Mouse (Mus musculus) liver, embryonic 16.5 days (tissue): Measurements from ENCODE around the gene Cetn3. TPM values are rescaled to one million over a fixed set of nuclear protein-coding genes. Genes with fewer than 3 reads are reported as not detected.
A peak's percentile ranks its signal among the peaks of the same experiment; 100 is the strongest.

Source experiments
- ATAC-seq: fragments of 200-750 bp; cut with Nextera tagmentation; 2 replicates; pipeline ENCODE4 v1.8.0; 2017; ENCODE audit warnings: low read depth, mild to moderate bottlenecking, moderate number of reproducible peaks, moderate library complexity
- H3K27ac ChIP-seq: fragments of 300-500 bp; sonication (generic); 2 replicates; pipeline ENCODE4 v1.5.1; 2014; ENCODE audit warnings: mild to moderate bottlenecking, low read length
- H3K27me3 ChIP-seq: fragments of 300-500 bp; sonication (generic); 2 replicates; pipeline ENCODE4 v1.6.1; 2014; ENCODE audit warnings: low read depth, low read length, mixed read lengths; ENCODE audit not compliant: control insufficient read depth, insufficient read depth
- H3K36me3 ChIP-seq: fragments of 300-500 bp; sonication (generic); 2 replicates; pipeline ENCODE4 v1.6.1; 2014; ENCODE audit warnings: mild to moderate bottlenecking; ENCODE audit not compliant: control insufficient read depth, insufficient read depth
- H3K4me1 ChIP-seq: fragments of 300-500 bp; sonication (generic); 2 replicates; pipeline ENCODE4 v1.6.1; 2014; ENCODE audit warnings: low read depth, low read length, mixed read lengths; ENCODE audit not compliant: control insufficient read depth
- H3K4me2 ChIP-seq: fragments of 300-500 bp; sonication (generic); 2 replicates; pipeline ENCODE4 v1.6.1; 2014; ENCODE audit warnings: low read depth, low read length, mixed read lengths
- H3K4me3 ChIP-seq: fragments of 300-500 bp; sonication (generic); 2 replicates; pipeline ENCODE4 v1.5.1; 2014; ENCODE audit warnings: low read depth, mild to moderate bottlenecking, low read length
- H3K9ac ChIP-seq: fragments of 300-500 bp; sonication (generic); 2 replicates; pipeline ENCODE4 v1.6.1; 2014; ENCODE audit warnings: low read depth, low read length
- H3K9me3 ChIP-seq: fragments of 300-500 bp; sonication (generic); replicated peaks from 2 replicates; pipeline ENCODE4 v1.6.1; 2016; ENCODE audit warnings: low read length; ENCODE audit not compliant: control insufficient read depth
- WGBS: fragments of 180-500 bp; shearing (Covaris S2); extraction: QIAGEN DNeasy Blood & Tissue Kit; methylation state at CpG from one replicate; pipeline ENCODE4 v1.1.7; 2014; ENCODE audit not compliant: insufficient replicate concordance; 5-methylcytosine and 5-hydroxymethylcytosine counted together
- polyA plus RNA-seq: library from polyadenylated mRNA; unstranded; fragments of >200 nt; fragmentation: Nextera tagmentation; extraction: Ambion mirVana; gene quantifications from 2 replicates; pipeline ENCODE4 v1.2.1, GENCODE M21; 2015

The Cetn3 gene
- polyA plus RNA-seq: 74.2 and 85.6 TPM in 2 replicates

DNA sequence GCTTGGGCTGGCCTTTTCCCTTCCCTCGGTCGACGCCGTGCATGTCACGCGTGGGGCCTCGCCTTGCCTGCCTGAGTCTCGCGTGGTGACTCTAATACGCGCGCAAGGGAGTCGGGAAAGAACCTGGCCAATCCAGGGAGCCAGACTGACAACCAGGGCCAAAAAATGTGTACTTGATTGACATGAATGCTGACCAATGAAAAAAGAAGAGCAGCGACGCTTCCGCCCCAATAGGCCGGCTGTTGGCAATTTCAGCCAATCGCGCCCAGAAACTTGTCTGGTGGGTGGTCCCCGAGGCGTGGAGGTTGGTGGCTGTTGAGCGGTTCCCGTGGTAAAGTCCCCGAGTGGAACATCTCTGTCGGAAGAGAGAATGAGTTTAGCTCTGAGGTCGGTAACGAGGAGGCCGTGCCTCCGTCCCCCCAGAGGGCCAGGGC lies at the start of gene Cetn3:
TSS of gene Cetn3 (plus strand) at position 107 of the 434 bp plus-strand sequence.
- Histone ChIP-seq H3K9me3 (no peaks in the 10 kb centered on the region), H3K36me3 (peaks cover 5% of the 10 kb centered on the region), H3K4me2 (peak within 1 kb of the TSS; percentile 95), H3K4me1 (peaks cover 7% of the 10 kb centered on the region), H3K9ac (peak within 1 kb of the TSS; percentile 94), H3K27me3 (no peaks in the 10 kb centered on the region), H3K4me3 (peak within 1 kb of the TSS; percentile 92), H3K27ac (peak within 1 kb of the TSS; percentile 95)
- peak; percentile 83 for ATAC-seq
- WGBS: under 1% methylated on average over 29 of the region's 29 CpGs

GRCm38 (mm10) chr13:81736606-81737005 lies 46.3 kb upstream of the Cetn3 start:
- Histone ChIP-seq H3K4me1 (peaks cover 9% of the 10 kb centered on the region), H3K36me3 (no peaks in the 10 kb centered on the region), H3K4me2 (no peak overlapping the region), H3K27ac (no peak overlapping the region), H3K9ac (no peak overlapping the region), H3K9me3 (no peaks in the 10 kb centered on the region), H3K4me3 (no peak overlapping the region), H3K27me3 (no peaks in the 10 kb centered on the region)
- 24% methylated on average over 5 of the region's 5 CpGs for WGBS
- peak; percentile 57 for ATAC-seq

DNA sequence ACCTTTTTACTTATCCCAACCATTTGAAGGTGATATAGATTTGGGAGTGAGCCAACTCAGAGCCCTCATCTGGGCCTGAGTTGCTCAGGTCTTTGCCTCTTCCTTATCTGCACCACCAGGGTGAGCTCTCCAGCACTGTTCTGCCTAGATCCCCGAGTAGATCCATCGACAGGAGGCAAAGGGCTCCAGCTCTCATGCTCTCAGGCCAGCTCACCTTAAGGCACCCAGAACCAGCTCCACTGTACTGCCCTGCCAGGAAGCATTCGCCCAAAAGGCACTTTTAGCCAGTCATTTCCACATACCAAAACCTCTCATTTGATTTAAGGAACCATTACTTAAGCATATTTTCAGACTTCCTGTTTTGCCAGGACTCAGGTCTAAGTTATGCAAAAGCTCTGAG lies 42.0 kb upstream of the Cetn3 start:
- no peak overlapping the region for H3K4me2 ChIP-seq
- H3K9ac ChIP-seq: no peak overlapping the region
- peak; percentile 79 for ATAC-seq
- 6% methylated on average over 3 of the region's 3 CpGs for WGBS
- no peak overlapping the region for H3K4me3 ChIP-seq
- peaks cover 22% of the 10 kb centered on the region for H3K4me1 ChIP-seq
- no peaks in the 10 kb centered on the region for H3K36me3 ChIP-seq
- H3K27me3 ChIP-seq: no peaks in the 10 kb centered on the region
- no peaks in the 10 kb centered on the region for H3K9me3 ChIP-seq
- H3K27ac ChIP-seq: no peak overlapping the region

GRCm38 (mm10) chr13:81743391-81744091 lies 39.3 kb upstream of the Cetn3 start:
- Histone ChIP-seq H3K4me1 (peaks cover 19% of the 10 kb centered on the region), H3K27ac (no peak overlapping the region), H3K4me2 (no peak overlapping the region)

GRCm38 (mm10) chr13:81744092-81744396 lies 38.8 kb upstream of the Cetn3 start:
- Histone ChIP-seq H3K36me3 (no peaks in the 10 kb centered on the region), H3K4me1 (peaks cover 19% of the 10 kb centered on the region), H3K4me2 (no peak overlapping the region), H3K9me3 (no peaks in the 10 kb centered on the region), H3K27ac (no peak overlapping the region), H3K9ac (no peak overlapping the region), H3K27me3 (no peaks in the 10 kb centered on the region), H3K4me3 (no peak overlapping the region)
- ATAC-seq: no peak
- WGBS: 53% methylated on average over 2 of the region's 2 CpGs

More at GRCm38 (mm10) chr13:81743391-81744091, 39.3 kb upstream of the Cetn3 start:
- H3K9me3 ChIP-seq: no peaks in the 10 kb centered on the region
- no peak overlapping the region for H3K9ac ChIP-seq
- H3K36me3 ChIP-seq: no peaks in the 10 kb centered on the region
- H3K4me3 ChIP-seq: no peak overlapping the region
- WGBS: 27% methylated on average over 10 of the region's 10 CpGs
- H3K27me3 ChIP-seq: no peaks in the 10 kb centered on the region
- ATAC-seq: peak; percentile 73

GRCm38 (mm10) chr13:81754878-81755277 lies 28.0 kb upstream of the Cetn3 start:
- Histone ChIP-seq H3K4me2 (no peak overlapping the region), H3K4me1 (no peaks in the 10 kb centered on the region), H3K36me3 (no peaks in the 10 kb centered on the region), H3K27me3 (no peaks in the 10 kb centered on the region), H3K9me3 (no peaks in the 10 kb centered on the region), H3K4me3 (no peak overlapping the region), H3K27ac (no peak overlapping the region), H3K9ac (no peak overlapping the region)
- no peak for ATAC-seq

DNA sequence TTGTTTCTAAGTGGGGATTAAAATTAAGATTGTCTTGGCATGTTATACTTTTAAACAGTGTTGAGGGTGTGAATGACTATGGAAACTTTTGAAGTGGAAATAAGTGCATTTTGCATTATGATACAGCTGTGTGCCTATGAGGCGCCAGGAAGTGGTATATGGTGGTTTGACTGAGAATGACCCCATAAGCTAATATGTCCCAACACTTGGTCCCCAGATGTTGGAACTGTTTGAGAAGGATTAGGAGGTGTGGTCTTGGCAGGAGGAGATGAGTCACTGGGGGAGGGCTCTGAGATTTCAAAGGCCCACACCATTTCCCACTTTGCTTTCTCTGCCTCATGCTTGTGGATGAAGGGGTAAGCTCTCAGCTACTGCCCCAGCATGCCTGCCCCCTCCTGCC lies 27.6 kb upstream of the Cetn3 start:
- no peaks in the 10 kb centered on the region for H3K4me1 ChIP-seq
- WGBS: 68% methylated on average over 1 of the region's 1 CpGs
- no peaks in the 10 kb centered on the region for H3K36me3 ChIP-seq

GRCm38 (mm10) chr13:81757058-81757660 lies 25.7 kb upstream of the Cetn3 start:
- ATAC-seq: no peak
- Histone ChIP-seq H3K4me1 (no peaks in the 10 kb centered on the region), H3K9me3 (no peaks in the 10 kb centered on the region), H3K27me3 (no peaks in the 10 kb centered on the region), H3K27ac (no peak overlapping the region), H3K4me2 (no peak overlapping the region), H3K9ac (no peak overlapping the region), H3K4me3 (no peak overlapping the region), H3K36me3 (no peaks in the 10 kb centered on the region)
- 58% methylated on average over 5 of the region's 5 CpGs for WGBS

More for the DNA sequence above, 27.6 kb upstream of the Cetn3 start:
- no peaks in the 10 kb centered on the region for H3K27me3 ChIP-seq
- no peaks in the 10 kb centered on the region for H3K9me3 ChIP-seq
- no peak overlapping the region for H3K4me2 ChIP-seq
- H3K27ac ChIP-seq: no peak overlapping the region
- ATAC-seq: no peak
- H3K4me3 ChIP-seq: no peak overlapping the region
- H3K9ac ChIP-seq: no peak overlapping the region

DNA sequence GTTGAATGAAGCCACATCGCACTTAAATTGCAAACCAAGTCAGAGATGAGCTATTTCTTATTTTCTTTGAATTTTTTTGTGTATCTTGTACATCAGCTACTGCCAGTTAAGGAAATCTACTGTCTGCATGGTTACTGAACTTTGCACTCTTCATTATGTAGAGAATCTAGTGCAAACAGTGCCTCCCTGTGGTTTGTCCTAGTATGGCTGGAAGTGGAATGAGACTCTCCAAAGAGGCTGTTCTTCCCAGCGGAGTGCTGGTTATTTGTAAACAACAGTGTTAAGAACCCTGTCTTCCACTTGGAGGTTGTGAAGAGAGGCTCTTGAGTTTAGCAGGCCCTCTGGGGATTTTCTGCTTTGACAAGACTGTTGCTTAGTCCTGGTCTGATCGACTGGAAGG lies 22.5 kb upstream of the Cetn3 start:
- Histone ChIP-seq H3K4me2 (no peak overlapping the region), H3K27ac (no peak overlapping the region), H3K36me3 (no peaks in the 10 kb centered on the region), H3K9me3 (no peaks in the 10 kb centered on the region), H3K4me1 (no peaks in the 10 kb centered on the region), H3K27me3 (no peaks in the 10 kb centered on the region), H3K4me3 (no peak overlapping the region), H3K9ac (no peak overlapping the region)
- ATAC-seq: 0 out of 2 replicates have a peak, but pooled peaks have one; percentile 43
- WGBS: 38% methylated on average over 3 of the region's 3 CpGs
